Mouse (Mus musculus) spleen, postnatal 4 days (tissue): ENCODE results near the gene Tpsg1.
A peak's percentile ranks its signal among the peaks of the same experiment; 100 is the strongest.

Experiments
- DNase-seq, 2 experiments: peaks; one replicate each; pipeline ENCODE4 v3.0.0; 2022; ENCODE audit warnings: low spot score in 2 of 2

The Tpsg1 gene

DNA sequence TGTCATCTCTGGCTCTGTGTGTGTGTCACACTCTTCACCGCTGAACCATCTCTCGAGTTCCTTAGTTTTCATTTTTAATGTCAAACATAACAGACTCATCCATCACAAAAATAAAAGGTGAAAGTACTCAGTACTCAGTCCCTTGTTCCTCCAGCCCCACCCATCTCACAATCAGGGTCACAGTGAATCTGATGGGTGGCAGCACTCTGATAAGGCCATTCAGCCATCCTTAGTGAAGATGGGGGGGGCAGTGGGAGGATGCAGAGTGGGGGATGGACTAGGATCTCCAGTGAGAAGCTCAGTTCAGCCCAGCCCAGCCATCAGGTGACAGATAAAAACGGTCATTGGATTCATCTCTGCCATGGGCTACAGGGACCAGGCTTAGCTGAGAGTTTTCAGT is at the start of gene Tpsg1:
Tpsg1 (plus strand) TSS at position 301 of the 400 bp plus-strand sequence.
- no peak for DNase-seq

DNA sequence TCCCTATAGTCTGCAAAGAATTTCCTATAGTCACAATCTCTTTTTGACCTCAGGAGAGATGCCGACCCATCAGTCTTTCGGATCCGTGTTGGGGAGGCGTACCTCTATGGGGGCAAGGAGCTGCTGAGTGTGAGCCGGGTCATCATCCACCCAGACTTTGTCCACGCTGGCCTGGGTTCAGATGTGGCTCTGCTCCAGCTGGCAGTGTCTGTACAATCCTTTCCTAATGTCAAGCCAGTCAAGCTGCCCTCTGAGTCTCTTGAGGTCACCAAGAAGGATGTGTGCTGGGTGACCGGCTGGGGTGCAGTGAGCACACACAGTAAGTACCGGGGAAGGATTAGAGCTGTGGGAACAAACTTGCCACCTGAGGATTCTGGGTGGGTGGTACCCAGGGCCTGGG is 48.3 kb upstream of the Tpsg1 start:
- DNase-seq: no peak

GRCm38 (mm10) chr17:25322930-25323329 is 46.1 kb upstream of the Tpsg1 start:
- no peak for DNase-seq

GRCm38 (mm10) chr17:25332321-25332720 is 36.8 kb upstream of the Tpsg1 start:
- no peak for DNase-seq

DNA sequence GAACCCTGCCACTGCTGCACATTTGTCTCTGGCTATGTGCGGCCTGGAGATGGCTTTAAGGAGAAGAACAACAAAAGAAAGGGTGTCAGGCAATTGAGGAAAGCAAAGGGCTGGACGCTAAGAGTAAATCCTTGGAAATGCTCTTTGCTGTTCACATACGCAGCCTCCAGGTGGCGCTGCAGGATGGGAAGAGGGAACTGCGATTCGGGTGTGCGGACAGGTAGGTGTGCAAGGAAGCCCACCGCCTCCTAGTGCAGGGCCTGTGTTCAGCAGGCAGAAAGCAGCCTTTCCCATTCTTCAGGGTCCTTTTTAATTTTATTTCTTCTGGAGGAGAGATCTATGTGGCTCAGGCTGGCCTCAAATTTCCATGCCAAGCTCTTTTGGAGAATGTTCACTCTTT is 35.1 kb upstream of the Tpsg1 start:
- peak; percentile 37 to 81 for DNase-seq

DNA sequence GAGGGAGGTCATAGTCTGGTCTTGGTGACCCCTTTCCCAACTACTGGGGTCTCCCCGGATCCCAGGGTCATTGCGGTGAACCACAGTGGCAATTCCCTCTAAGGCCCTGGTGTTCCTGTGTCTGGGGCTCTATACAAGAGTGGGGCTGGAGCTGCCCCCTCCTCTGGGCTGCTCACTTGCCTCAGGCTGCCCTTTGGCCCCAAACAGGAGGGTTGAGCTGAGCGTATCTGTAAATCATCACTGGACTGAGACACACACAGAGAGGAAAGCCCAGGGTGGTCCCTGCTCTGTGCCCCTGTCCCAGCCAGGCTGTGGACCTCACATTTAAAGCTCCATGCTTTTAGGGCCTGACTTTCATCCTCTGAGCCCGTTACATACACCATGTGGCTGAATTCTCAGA is 30.9 kb upstream of the Tpsg1 start:
- DNase-seq: no peak

- DNase-seq: no peak
Observed at GRCm38 (mm10) chr17:25340003-25340402, 29.1 kb upstream of the Tpsg1 start.

DNA sequence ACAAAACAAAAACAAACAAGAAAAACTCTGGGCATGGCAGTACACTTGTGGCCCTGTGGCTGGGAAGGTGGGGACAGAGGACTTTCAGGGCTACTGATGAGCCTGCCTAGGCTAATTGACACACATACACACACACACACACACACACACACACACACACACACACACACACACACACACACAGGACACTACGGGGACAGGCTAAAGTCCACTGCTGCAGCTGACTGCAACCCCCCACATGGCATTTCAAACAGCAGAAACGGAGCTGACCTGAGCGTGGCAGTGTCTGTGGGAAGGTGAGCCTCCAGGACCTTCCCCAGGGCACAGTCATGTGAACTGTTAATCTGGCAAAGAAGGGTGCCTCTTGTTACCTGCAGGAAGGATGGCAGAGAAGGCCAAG is 27.6 kb upstream of the Tpsg1 start:
- no peak for DNase-seq

DNA sequence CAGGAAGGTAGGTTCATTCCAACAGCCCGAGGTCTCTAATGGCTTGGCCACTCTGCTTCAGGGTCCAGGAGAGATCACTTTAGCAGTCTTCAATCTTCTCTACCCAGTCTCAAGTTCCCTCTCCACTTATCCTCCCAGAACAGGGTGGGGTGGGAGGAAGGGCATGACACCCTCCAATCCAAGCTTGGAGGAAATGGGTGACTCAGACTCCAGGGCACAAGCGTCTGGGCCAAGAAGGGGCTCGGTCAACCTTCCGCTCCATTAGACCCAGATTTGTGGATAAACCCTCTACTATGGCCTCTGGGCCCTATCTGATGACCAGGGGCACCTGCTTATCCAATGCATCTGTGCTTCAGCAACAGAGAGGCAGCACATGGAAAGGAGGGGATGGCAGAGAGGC is 23.6 kb upstream of the Tpsg1 start, which contains the start of gene Tpsab1:
Tpsab1 (minus strand) TSS at position 101 of the 400 bp plus-strand sequence.
- DNase-seq: no peak

GRCm38 (mm10) chr17:25361291-25361690 is 7.8 kb upstream of the Tpsg1 start:
- DNase-seq: no peak

DNA sequence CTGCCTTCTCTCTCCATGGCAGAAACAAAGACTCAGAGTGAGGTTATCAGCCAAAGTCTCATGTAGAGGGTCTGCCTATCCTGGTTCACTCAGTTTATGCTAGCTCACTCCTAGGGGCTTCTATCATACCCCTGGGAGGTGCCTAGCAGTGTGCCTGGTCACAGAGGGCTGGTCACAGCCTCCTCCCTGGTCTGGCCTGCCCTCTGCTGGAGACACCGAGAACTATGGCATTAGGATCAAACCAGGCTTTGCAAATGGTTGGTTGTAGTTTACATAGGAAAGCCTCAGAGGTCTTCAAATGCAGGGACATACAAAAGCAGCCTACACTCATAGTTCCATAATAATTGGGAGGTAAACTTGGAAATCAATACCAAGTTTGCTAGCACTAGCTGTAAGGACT is 5.3 kb upstream of the Tpsg1 start:
- no peak for DNase-seq

- no peak for DNase-seq
Observed at GRCm38 (mm10) chr17:25366005-25366404, 3.1 kb upstream of the Tpsg1 start, which contains the start of gene Tpsb2. Tpsb2 (plus strand) TSS chr17:25366305.

DNA sequence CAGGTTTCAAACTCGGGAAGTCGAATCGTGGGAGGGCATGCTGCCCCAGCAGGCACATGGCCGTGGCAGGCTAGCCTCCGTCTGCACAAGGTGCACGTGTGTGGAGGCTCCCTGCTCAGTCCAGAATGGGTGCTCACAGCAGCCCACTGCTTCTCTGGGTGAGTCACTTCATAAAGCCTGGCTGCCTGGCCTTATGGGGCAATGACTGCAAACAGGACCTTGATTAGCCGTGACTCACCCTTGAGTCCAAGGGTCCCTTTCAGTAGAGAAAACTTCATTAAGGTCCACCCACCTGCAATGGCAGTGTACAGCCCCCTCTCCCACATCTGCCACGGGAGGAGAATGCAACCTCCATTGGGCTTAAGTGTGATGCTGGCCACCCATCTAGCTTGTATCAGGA is 3.4 kb downstream of the Tpsg1 start:
- DNase-seq: no peak

DNA sequence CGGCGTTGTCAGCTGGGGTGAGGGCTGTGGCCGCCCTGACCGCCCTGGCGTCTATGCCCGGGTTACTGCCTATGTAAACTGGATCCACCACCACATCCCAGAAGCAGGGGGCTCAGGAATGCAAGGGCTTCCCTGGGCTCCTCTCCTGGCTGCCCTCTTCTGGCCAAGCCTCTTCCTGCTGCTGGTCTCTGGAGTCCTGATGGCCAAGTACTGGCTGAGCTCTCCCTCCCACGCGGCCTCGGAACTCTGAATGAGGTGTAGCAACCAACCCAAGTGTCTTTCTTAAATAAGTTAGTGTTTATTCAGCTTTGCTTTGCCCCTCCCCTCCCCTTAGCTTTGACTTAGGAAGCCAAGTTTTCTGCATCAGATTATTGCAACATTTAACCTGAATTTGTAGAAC is 4.9 kb downstream of the Tpsg1 start:
- no peak for DNase-seq

DNA sequence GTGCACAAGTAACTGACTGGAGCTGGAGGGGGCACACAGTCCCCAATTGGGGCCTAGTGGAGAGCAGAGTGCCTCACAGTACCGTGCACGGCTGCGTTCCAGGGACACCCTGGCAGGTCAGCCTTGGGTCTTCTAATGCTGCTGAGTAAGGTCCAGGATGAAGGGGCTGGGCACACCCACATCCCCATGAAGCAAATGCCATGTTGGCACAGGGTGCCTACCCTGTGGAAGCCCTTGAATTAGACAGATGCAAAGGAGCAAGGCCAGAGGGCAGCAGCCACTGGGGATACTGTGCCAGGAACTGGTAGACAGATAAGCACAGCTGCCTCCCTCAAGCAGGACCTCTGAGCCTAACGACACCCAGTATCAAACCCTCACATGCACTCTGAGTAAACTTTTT is 25.5 kb downstream of the Tpsg1 start:
- DNase-seq: no peak

- peak; percentile 61 to 89 for DNase-seq
Observed at GRCm38 (mm10) chr17:25397804-25398519, 28.9 kb downstream of the Tpsg1 start.

DNA sequence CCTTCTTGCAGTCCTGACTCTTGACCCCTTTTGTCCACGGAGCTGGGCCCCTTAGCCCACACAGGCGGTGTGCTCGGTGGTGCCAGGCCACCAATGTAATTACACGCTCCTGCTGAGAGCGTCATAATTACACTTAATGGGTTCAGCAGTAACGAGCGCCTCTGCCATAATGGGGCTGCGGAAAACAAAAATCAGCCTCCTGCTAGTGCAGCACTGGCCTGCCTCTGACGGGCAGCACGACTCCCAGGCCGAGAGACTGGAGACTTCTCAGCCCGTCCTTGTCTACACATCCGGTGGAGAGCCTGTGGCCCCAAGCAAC is 29.4 kb downstream of the Tpsg1 start:
- no peak for DNase-seq

- peak in 1 of 2 experiments; percentile 74 for DNase-seq
Observed at GRCm38 (mm10) chr17:25400443-25400842, 31.4 kb downstream of the Tpsg1 start.

- DNase-seq: no peak
Observed at GRCm38 (mm10) chr17:25401491-25401890, 32.4 kb downstream of the Tpsg1 start.

DNA sequence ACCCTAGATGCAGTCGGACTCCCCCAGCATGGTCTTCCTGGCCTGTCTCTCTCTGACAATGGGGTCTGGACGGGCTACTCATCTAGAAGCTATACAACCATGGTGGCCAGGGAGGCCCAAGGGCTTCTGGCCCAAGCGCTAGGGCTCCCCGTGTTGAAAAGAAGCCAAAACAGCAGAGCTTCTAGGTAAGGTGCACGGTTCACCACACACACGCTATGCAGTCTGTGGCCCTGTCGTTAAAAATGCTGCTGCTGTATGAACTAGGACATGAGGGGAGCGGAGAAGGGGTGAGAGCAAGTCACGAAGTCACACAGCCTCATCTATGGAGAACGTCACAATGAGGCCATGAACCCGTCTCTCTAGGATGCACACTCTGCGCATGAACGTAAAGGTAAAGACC is 33.2 kb downstream of the Tpsg1 start:
- no peak for DNase-seq

DNA sequence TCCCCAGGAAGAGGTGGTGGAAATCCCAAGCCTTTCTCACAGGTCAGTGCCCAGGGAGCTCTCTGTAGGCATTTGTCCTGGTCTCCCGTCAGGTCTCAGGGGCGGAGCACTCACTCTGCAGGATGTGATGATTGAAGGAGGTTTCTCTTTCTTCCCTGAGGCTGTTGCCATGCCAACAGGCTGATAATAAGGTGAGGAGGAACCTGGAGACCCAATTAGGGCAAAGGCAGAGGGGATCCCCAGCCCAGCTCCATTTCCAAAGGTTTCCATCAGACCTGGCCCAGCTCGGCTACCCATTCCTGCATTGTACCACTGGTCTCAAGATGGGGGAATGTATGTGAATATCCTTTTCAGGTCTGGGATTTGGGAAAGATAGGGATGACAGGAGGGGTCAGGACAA is 35.1 kb downstream of the Tpsg1 start:
- DNase-seq: no peak

- DNase-seq: no peak
Observed at GRCm38 (mm10) chr17:25405224-25405895, 36.3 kb downstream of the Tpsg1 start.

DNA sequence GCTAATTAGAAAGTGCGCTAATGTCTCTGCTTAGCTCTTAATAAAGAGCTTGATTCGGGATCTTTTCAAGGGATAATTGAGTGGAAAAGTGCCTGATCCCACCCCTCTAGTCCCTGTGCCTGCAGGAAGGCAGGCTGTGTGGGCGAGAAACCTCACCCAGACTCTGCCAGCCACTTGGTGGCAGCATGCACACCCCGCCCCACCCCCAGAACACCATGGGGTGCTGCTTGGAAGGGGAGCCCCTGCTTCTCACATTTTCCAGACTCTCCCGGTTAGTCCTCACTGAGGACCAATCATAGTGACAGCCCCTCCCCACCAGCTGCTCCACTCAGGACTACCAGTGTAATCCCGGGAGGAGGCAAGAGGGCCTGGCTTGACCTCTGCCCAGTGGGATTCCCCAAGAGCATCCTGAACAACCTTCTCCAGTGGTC is 37.0 kb downstream of the Tpsg1 start:
- DNase-seq: no peak

DNA sequence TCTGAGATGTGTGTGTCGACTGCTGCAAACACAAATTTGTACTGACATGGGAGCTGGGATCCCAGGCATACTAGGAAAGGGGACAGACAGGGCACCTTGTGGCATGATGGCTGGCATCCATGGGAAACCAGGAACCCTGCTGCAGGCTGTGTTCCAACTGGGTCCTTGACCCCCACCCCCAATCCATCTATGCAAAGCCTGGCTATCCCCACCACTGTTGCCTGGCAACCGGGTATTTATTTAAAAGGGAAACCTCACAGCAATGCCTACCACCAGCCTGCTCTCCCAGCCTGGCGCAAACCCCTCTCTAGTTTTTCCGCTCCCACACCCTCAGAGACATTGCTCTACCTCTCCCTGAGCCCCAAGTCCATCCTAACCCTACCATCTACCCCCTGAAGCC is 38.3 kb downstream of the Tpsg1 start:
- DNase-seq: no peak
